Mouse (Mus musculus): ENCODE results near the gene Ccdc188. TPM values are rescaled to one million over a fixed set of nuclear protein-coding genes. Genes with fewer than 3 reads are reported as not detected.

The Ccdc188 gene
- 0.14 and 0.15 TPM in 2 replicates for polyA plus RNA-seq (2016; fragmentation: Nextera tagmentation; extraction: Ambion mirVana)

- ATAC-seq (ENCODE audit: insufficient number of reproducible peaks, low FRiP score): no peak
- Histone ChIP-seq H3K36me3 (peaks cover 19% of the 10 kb centered on the region), H3K4me2 (no peak within 1 kb of the TSS), H3K4me3 (no peak within 1 kb of the TSS), H3K27ac (ENCODE audit: poor library complexity, severe bottlenecking) (no peak within 1 kb of the TSS), H3K27me3 (replicated peaks) (no peaks in the 10 kb centered on the region), H3K4me1 (replicated peaks) (peaks cover 23% of the 10 kb centered on the region), H3K9me3 (replicated peaks) (no peaks in the 10 kb centered on the region), H3K9ac (0 out of 2 replicates have a peak within 1 kb of the TSS, but pooled peaks have one; percentile 6)
- 83% methylated on average over 4 of the region's 4 CpGs for WGBS
Measured at GRCm38 (mm10) chr16:18217579-18217978, at the start of gene Ccdc188. Ccdc188 (plus strand) TSS chr16:18217879.

GRCm38 (mm10) chr16:18169156-18169555 lies 48.5 kb upstream of the Ccdc188 start:
- Histone ChIP-seq H3K4me3 (no peak overlapping the region), H3K27me3 (replicated peaks) (peaks cover 34% of the 10 kb centered on the region), H3K4me1 (replicated peaks) (peaks cover 8% of the 10 kb centered on the region; the same call in 1 of the 2 replicates), H3K4me2 (no peak overlapping the region), H3K9ac (no peak overlapping the region), H3K9me3 (replicated peaks) (no peaks in the 10 kb centered on the region), H3K27ac (ENCODE audit: poor library complexity, severe bottlenecking) (no peak overlapping the region), H3K36me3 (no peaks in the 10 kb centered on the region)
- ATAC-seq (ENCODE audit: insufficient number of reproducible peaks, low FRiP score): no peak
- 73% methylated on average over 5 of the region's 5 CpGs for WGBS

- 72% methylated on average over 3 of the region's 3 CpGs for WGBS
- ATAC-seq (ENCODE audit: insufficient number of reproducible peaks, low FRiP score): no peak
- no peak overlapping the region for H3K4me2 ChIP-seq
- H3K27me3 ChIP-seq (replicated peaks): peaks cover 34% of the 10 kb centered on the region
- H3K36me3 ChIP-seq: no peaks in the 10 kb centered on the region
- H3K4me3 ChIP-seq: no peak overlapping the region
- H3K4me1 ChIP-seq (replicated peaks): peaks cover 8% of the 10 kb centered on the region; the same call in 1 of the 2 replicates
- no peak overlapping the region for H3K27ac ChIP-seq (ENCODE audit: poor library complexity, severe bottlenecking)
- H3K9ac ChIP-seq: no peak overlapping the region
- H3K9me3 ChIP-seq (replicated peaks): no peaks in the 10 kb centered on the region
Measured at GRCm38 (mm10) chr16:18169776-18170175, 47.9 kb upstream of the Ccdc188 start.

- Histone ChIP-seq H3K9ac (no peak overlapping the region), H3K9me3 (replicated peaks) (no peaks in the 10 kb centered on the region), H3K27me3 (replicated peaks) (peaks cover 34% of the 10 kb centered on the region), H3K36me3 (no peaks in the 10 kb centered on the region), H3K27ac (ENCODE audit: poor library complexity, severe bottlenecking) (no peak overlapping the region), H3K4me2 (no peak overlapping the region), H3K4me1 (replicated peaks) (peaks cover 14% of the 10 kb centered on the region; the same call in 1 of the 2 replicates), H3K4me3 (no peak overlapping the region)
- no peak for ATAC-seq (ENCODE audit: insufficient number of reproducible peaks, low FRiP score)
- 11% methylated on average over 7 of the region's 7 CpGs for WGBS
Measured at GRCm38 (mm10) chr16:18172266-18172855, 45.3 kb upstream of the Ccdc188 start.

GRCm38 (mm10) chr16:18173231-18173630 lies 44.4 kb upstream of the Ccdc188 start:
- WGBS: 75% methylated on average over 9 of the region's 9 CpGs
- no peak overlapping the region for H3K4me2 ChIP-seq
- no peak overlapping the region for H3K4me3 ChIP-seq
- no peak for ATAC-seq (ENCODE audit: insufficient number of reproducible peaks, low FRiP score)
- peaks cover 14% of the 10 kb centered on the region; the same call in 1 of the 2 replicates for H3K4me1 ChIP-seq (replicated peaks)
- no peaks in the 10 kb centered on the region for H3K36me3 ChIP-seq
- H3K9ac ChIP-seq: no peak overlapping the region
- H3K9me3 ChIP-seq (replicated peaks): no peaks in the 10 kb centered on the region
- H3K27ac ChIP-seq (ENCODE audit: poor library complexity, severe bottlenecking): no peak overlapping the region
- H3K27me3 ChIP-seq (replicated peaks): peaks cover 41% of the 10 kb centered on the region

GRCm38 (mm10) chr16:18173788-18174187 lies 43.9 kb upstream of the Ccdc188 start:
- ATAC-seq (ENCODE audit: insufficient number of reproducible peaks, low FRiP score): no peak
- 53% methylated on average over 11 of the region's 11 CpGs for WGBS
- H3K4me1 ChIP-seq (replicated peaks): peaks cover 9% of the 10 kb centered on the region; the same call in 1 of the 2 replicates
- no peak overlapping the region for H3K27ac ChIP-seq (ENCODE audit: poor library complexity, severe bottlenecking)
- H3K27me3 ChIP-seq (replicated peaks): peaks cover 44% of the 10 kb centered on the region
- no peak overlapping the region for H3K4me2 ChIP-seq
- H3K36me3 ChIP-seq: no peaks in the 10 kb centered on the region
- no peaks in the 10 kb centered on the region for H3K9me3 ChIP-seq (replicated peaks)
- no peak overlapping the region for H3K9ac ChIP-seq
- no peak overlapping the region for H3K4me3 ChIP-seq

GRCm38 (mm10) chr16:18175817-18176541 lies 41.7 kb upstream of the Ccdc188 start:
- Histone ChIP-seq H3K27me3 (replicated peaks) (peaks cover 43% of the 10 kb centered on the region), H3K9me3 (replicated peaks) (no peaks in the 10 kb centered on the region), H3K27ac (ENCODE audit: poor library complexity, severe bottlenecking) (no peak overlapping the region), H3K4me3 (no peak overlapping the region), H3K4me1 (replicated peaks) (peaks cover 9% of the 10 kb centered on the region; the same call in 1 of the 2 replicates), H3K4me2 (no peak overlapping the region), H3K9ac (no peak overlapping the region), H3K36me3 (no peaks in the 10 kb centered on the region)
- 43% methylated on average over 6 of the region's 6 CpGs for WGBS
- ATAC-seq (ENCODE audit: insufficient number of reproducible peaks, low FRiP score): no peak

- no peak overlapping the region for H3K27ac ChIP-seq (ENCODE audit: poor library complexity, severe bottlenecking)
- WGBS: 86% methylated on average over 4 of the region's 4 CpGs
- H3K9ac ChIP-seq: no peak overlapping the region
- no peaks in the 10 kb centered on the region for H3K36me3 ChIP-seq
- no peak for ATAC-seq (ENCODE audit: insufficient number of reproducible peaks, low FRiP score)
- no peak overlapping the region for H3K4me2 ChIP-seq
- H3K9me3 ChIP-seq (replicated peaks): no peaks in the 10 kb centered on the region
- H3K4me1 ChIP-seq (replicated peaks): peaks cover 15% of the 10 kb centered on the region
- H3K4me3 ChIP-seq: no peak overlapping the region
- H3K27me3 ChIP-seq (replicated peaks): peaks cover 36% of the 10 kb centered on the region
Measured at GRCm38 (mm10) chr16:18176758-18177157, 40.9 kb upstream of the Ccdc188 start.

GRCm38 (mm10) chr16:18179591-18179990 lies 38.1 kb upstream of the Ccdc188 start:
- Histone ChIP-seq H3K36me3 (no peaks in the 10 kb centered on the region), H3K4me1 (replicated peaks) (peaks cover 15% of the 10 kb centered on the region), H3K9me3 (replicated peaks) (no peaks in the 10 kb centered on the region), H3K4me3 (no peak overlapping the region), H3K9ac (no peak overlapping the region), H3K27ac (ENCODE audit: poor library complexity, severe bottlenecking) (no peak overlapping the region), H3K27me3 (replicated peaks) (peaks cover 20% of the 10 kb centered on the region), H3K4me2 (no peak overlapping the region)
- WGBS: 70% methylated on average over 2 of the region's 2 CpGs
- no peak for ATAC-seq (ENCODE audit: insufficient number of reproducible peaks, low FRiP score)

- H3K27me3 ChIP-seq (replicated peaks): peaks cover 20% of the 10 kb centered on the region
- H3K4me1 ChIP-seq (replicated peaks): peaks cover 14% of the 10 kb centered on the region
- 46% methylated on average over 10 of the region's 10 CpGs for WGBS
- H3K9me3 ChIP-seq (replicated peaks): no peaks in the 10 kb centered on the region
- no peak for ATAC-seq (ENCODE audit: insufficient number of reproducible peaks, low FRiP score)
- H3K4me3 ChIP-seq: no peak overlapping the region
- no peak overlapping the region for H3K4me2 ChIP-seq
- no peak overlapping the region for H3K27ac ChIP-seq (ENCODE audit: poor library complexity, severe bottlenecking)
- no peaks in the 10 kb centered on the region for H3K36me3 ChIP-seq
- no peak overlapping the region for H3K9ac ChIP-seq
Measured at GRCm38 (mm10) chr16:18181398-18181797, 36.3 kb upstream of the Ccdc188 start.

- Histone ChIP-seq H3K27ac (ENCODE audit: poor library complexity, severe bottlenecking) (no peak overlapping the region), H3K4me1 (replicated peaks) (peaks cover 28% of the 10 kb centered on the region), H3K9me3 (replicated peaks) (no peaks in the 10 kb centered on the region), H3K9ac (no peak overlapping the region), H3K36me3 (no peaks in the 10 kb centered on the region), H3K4me2 (no peak overlapping the region), H3K4me3 (no peak overlapping the region), H3K27me3 (replicated peaks) (peaks cover 17% of the 10 kb centered on the region)
- ATAC-seq (ENCODE audit: insufficient number of reproducible peaks, low FRiP score): no peak
- WGBS: 72% methylated on average over 8 of the region's 8 CpGs
Measured at GRCm38 (mm10) chr16:18182766-18183165, 34.9 kb upstream of the Ccdc188 start.

Measured in heart, embryonic 12.5 days (tissue).